Mouse (Mus musculus): ENCODE results near the gene Vmn1r181.
"Not testable (repeated sequence)": the region's sequence is repeated elsewhere in the genome, so short reads cannot be mapped to it uniquely, and the experiment has no call there.

- not testable (repeated sequence) for TF ChIP-seq CTCF (IDR thresholded peaks at IDR 0.05; ENCODE audit: insufficient read depth, low read length); POLR2A (IDR thresholded peaks at IDR 0.05; ENCODE audit: borderline replicate concordance, extremely low read depth, low read depth, low read length)
Observed at GRCm38 (mm10) chr7:23974315-23974714, at the start of gene Vmn1r181.

All from lung, adult 2 months (tissue).